Mouse (Mus musculus) T-helper 17 cell (primary cell): ENCODE measurements around the gene Mfsd11.
"Not testable (repeated sequence)": the region's sequence is repeated elsewhere in the genome, so short reads cannot be mapped to it uniquely, and the experiment has no call there.

Experiments used
- in situ Hi-C, 2 experiments: fragments of 300-600 bp; cut with MboI, MseI; formaldehyde crosslinking; loops; 1 replicate in 1 of 2; 2 replicates in 1 of 2; pipeline ENCODE4 v1.15.1; 2025; ENCODE audit warnings: high pct_unique_total_duplicates in 2 of 2

Gene Mfsd11

GRCm38 (mm10) chr11:116819932-116820593, 32.2 kb upstream of the Mfsd11 start:
- in situ Hi-C loops = no loop called here

DNA sequence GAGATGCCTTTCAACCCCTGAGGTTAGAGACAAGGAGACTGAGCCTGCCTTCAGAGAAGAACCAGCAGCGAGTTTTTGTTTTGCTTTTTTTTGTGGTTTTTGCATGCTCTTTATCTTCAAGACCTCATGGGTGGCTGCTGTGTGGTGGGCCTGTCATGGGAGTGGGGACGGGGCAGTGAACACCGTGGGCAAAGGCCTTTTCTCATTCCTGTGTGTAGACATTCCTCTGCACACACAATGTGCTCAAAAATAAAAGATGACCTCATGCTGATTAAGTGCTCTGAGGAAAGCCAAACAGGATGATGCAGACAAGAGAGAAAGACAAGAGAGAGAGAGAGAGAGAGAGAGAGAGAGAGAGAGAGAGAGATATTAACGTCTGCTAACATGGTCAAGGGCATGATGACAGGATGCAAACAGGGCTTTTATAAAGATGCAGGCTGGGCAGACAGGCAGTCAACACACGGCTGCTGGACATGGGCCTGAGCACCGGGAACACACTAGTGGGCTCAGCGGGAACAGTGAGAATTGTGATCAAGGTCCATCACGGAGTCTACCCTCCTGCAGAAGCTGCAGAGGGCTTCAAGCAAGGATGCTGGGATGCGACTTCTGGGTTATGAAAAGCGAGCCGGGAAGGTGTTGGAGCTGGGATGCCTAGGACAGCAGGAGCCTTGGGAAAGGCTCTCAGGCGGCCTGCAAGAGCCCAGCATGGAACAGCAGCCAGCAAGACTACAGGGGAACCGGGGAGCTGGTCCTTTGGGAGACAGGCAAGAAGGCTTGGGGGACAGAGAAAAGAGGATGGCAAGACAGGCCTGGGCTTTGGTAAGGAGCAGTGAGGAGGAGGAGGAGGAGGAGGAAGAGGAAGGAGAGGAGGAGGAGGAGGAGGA, 30.9 kb upstream of the Mfsd11 start:
- in situ Hi-C loops = no loop called here

GRCm38 (mm10) chr11:116822215-116822614, 30.0 kb upstream of the Mfsd11 start:
- in situ Hi-C loops = no loop called here

DNA sequence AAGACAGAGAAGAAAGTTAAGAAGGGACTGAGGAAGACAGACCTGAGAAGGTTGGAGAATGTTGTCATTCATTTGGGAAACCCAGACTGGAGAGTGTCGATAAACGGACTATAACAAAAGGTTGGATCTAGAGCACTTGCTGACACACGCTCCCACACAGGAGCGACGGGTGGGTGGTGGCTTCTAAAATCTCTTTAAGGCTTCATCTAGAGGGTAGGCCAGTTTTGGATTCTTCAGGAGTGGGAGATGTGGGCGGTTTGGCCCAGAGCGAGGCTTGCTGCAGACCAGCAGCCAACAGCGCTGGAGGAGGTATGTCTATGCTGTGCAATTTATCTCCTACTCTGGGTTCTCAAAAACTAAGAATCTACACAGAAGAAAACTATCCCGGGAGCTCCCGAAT, 29.6 kb upstream of the Mfsd11 start:
- in situ Hi-C loops = no loop called here

DNA sequence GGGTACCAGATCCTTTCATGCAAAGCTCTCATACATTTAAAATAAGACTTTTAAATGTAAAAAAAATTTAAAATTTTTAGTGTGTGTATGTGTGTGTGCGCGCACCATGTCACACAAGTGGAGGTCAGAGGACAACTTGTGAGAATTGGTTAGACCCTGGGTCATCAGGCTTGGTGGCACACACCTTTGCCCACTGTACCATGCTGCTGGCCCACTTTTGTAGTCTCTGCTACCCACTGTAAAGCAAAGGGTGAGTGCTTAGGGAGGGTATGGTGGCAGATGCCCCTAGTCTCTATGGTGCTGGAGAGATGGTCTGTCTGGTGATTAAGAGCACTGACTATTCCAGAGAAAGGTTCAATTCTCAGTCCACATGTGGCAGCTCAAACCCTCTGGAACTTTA, 29.0 kb upstream of the Mfsd11 start:
- in situ Hi-C loops = no loop called here

DNA sequence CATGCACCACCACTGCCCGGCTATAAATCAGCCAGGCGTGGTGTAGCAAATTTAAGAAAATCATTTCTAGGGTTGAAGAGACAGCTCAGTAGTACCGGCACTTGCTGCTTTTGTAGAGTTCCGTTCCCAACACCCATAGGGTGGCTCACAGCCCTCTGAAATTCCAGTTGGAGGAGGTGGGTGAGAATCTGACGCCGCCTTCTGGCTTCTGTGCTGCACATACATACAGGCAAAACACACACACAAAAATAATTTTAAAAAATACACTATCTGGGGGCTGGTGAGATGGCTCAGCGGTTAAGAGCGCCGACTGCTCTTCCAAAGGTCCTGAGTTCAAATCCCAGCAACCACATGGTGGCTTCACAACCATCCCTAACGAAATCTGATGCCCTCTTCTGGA, 28.4 kb upstream of the Mfsd11 start:
- in situ Hi-C loops = not testable (repeated sequence)

DNA sequence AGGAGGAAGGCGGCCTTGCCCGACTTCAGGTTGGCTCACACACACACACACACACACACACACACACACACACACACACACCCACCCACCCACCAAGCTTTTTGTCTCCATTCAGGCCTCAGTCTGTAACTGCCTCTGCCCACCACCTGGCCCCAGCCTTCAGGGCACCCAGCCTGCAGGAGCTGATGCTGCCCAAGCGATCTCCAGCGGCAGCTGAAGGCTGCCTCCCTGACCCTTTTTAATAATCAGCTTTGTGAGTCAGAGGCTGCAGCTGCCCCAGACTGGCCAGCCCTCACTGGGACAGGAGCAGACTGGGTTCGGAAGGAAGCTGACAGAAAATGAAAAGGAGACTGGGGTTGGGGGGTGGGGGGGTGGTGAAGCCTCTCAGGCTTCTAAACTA, 27.0 kb upstream of the Mfsd11 start:
- in situ Hi-C loops = loop anchor here in 1 of 2 experiments (25.0 kb wide), 1 partner anchor 1188 kb away; the partner anchor contains the start of gene Slc25a19

DNA sequence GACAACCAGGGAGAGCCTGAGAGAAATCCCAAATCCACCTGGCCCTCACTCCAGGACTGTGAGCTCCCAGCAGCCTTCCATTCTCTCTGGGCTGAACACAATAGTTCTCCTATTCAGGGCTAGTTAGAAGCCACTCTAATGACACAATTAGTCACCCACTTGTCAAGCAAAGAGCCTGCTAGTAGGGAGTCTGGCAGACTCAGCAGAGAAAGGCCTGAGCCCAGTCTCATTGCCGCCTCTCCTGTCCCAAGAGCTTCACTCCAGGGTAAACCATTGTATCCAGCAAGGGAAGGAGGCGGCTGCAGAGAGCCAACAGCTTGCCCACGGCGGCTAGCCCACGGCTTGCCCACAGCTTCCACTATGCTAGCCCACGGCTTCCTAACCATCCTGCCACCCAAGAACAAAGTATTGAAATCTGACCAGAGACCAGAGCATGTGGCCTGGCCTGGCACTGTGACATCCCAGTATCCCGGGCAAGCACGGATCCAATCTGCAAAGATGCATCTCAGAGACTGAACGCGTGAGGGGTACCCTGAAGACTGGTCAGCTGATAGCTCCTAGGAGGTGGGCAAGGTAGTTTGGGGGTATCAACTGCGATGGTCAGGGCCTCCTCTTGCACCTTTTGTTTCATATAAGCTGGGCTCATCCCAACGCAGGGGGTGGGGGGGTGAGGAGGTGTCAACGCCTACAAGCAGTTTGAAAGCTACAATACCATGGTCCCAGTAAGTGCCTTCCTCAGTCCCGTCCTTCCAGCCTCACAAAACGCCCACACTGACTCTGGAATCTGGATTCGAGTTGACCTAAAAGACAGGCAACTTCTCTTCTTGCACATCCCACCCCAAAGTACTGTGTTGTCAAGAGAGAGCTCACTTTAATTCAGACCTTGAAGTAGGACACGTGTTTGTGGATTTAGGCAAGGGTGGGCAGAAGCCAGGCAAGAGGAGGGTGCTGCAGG, 25.4 kb upstream of the Mfsd11 start:
- in situ Hi-C loops = loop anchor here in 1 of 2 experiments (25.0 kb wide), 1 partner anchor 1190 kb away; the partner anchor contains the start of gene Slc25a19

DNA sequence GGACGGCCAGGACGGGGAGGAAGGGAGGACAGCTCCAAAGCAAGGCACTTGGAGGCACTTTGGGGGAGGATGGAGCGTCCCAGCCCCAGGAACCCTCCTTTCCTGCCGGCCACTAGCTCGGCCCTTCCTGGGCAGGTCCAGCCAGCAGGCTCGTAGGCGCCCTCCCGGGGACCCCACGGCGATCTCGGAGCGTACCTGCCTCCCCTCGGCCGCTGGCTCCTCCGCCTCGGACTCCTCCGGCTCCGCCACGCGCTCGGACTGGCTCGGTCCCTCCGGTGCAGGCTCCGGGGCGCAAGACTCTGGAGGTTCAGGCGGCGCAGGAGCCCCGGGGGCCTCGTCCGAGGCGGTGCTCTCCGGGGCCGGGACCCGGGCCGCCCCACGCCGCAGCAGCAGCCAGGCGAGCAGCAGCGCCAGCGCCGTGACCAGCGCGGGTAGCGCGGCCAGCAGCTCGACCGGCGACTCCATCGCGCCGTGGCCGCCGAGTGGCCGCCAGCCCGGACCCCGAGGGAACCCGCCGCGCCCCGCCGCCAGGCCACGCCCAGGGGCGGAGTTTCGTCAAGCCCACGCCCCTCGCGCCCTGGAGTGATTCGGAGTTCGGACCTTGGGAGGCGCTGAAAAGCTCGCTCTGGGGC, 24.6 kb upstream of the Mfsd11 start, which contains the start of gene Mxra7:
Gene Mxra7 (minus strand): TSS at position 513 of the 632 bp plus-strand sequence.
- in situ Hi-C loops = loop anchor here in 1 of 2 experiments (25.0 kb wide), 1 partner anchor 1190 kb away; the partner anchor contains the start of gene Slc25a19

- in situ Hi-C loops = loop anchor here in 1 of 2 experiments (10.0 to 25.0 kb wide), 2 partner anchors 807 to 1195 kb away; partner anchors contain the start of genes H3f3b and Slc25a19
These were observed 20.0 kb upstream of the Mfsd11 start for GRCm38 (mm10) chr11:116832172-116832685.

DNA sequence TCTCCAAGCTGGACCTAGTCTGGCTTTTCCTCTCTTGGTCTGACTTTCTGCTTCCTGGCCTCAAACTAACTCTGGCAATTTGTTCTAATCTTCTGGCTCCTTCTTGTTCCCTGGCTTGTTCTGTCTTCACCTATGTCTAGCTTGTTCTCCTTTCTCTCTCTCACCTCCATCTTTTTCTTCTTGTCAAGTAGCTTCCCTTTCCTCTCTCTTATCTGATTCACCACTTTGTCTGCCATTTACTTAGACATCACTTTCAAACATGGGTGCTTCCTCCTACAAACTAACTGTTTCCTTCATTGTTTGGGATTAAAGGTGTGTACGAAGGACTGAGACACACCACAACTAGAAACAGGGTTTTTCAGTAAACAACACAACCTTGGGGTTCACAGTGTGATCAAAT, 17.3 kb upstream of the Mfsd11 start:
- in situ Hi-C loops = loop anchor here in 1 of 2 experiments (10.0 to 25.0 kb wide), 2 partner anchors 810 to 1198 kb away; partner anchors contain the start of genes H3f3b and Slc25a19

DNA sequence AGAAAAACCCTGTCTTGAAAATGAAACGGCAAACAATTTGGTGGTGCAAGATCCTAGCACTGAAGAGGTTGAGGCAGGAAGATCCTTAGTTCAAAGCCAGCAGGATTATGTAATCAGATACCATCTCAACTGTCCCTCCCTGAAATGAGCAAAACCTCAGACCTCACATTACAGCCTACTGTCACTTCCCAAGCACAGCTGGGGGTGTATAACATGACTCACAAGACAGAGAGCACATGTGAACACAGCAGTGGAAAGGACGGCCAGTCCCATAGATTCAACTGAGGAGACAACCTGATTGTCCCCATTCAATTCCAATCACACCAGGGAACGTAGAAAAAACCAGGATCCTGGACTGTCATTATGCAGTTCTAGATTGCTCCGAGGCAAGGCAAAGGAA, 16.0 kb upstream of the Mfsd11 start:
- in situ Hi-C loops = loop anchor here in 1 of 2 experiments (10.0 to 25.0 kb wide), 2 partner anchors 811 to 1199 kb away; partner anchors contain the start of genes H3f3b and Slc25a19

DNA sequence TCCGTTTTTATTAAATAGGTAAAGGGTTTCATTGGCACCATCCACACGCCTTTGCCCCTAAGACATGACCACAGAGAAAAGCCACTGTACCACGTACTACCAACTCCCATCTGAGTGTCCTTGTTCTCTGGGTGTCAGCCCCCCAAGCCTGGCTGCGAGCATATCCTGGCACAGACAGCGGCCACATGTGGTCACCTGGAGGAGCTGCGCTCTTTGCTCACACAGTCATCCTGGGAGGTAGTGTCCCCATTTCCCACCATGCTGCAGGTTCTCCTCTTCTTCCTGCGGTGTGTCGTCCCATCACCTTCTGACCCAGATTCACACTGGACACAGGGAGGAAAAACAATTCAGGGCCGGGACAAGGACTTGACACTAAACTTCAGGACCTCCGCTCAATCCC, 14.8 kb upstream of the Mfsd11 start:
- in situ Hi-C loops = loop anchor here in 1 of 2 experiments (10.0 to 25.0 kb wide), 2 partner anchors 813 to 1200 kb away; partner anchors contain the start of genes H3f3b and Slc25a19

DNA sequence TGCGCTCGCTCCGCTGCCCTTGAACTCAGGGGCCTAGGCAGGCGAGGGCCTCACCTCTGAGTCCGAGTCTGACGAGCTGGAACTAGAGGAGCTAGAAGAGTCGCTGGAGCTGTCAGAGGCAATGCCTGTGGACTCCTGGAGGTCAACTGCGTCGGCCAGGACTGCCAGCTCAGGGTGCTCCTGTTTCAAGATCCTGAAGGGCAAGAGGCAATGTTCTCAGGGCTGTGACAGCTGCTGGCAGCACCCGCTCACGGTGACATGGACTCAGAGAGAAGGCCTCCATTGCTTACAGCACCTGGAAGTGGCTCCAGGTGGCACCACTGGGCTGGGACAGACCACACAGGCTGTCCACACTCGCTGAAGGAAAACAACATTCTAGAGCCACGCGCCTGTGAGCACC, 13.3 kb upstream of the Mfsd11 start:
- in situ Hi-C loops = loop anchor here in 1 of 2 experiments (10.0 to 25.0 kb wide), 2 partner anchors 814 to 1202 kb away; partner anchors contain the start of genes H3f3b and Slc25a19

- in situ Hi-C loops = loop anchor here in 1 of 2 experiments (10.0 to 25.0 kb wide), 2 partner anchors 815 to 1202 kb away; partner anchors contain the start of genes H3f3b and Slc25a19
These were observed 12.6 kb upstream of the Mfsd11 start for GRCm38 (mm10) chr11:116839601-116840000.

- in situ Hi-C loops = loop anchor here in 1 of 2 experiments (25.0 kb wide), 1 partner anchor 1203 kb away; the partner anchor contains the start of gene Slc25a19
These were observed 11.5 kb upstream of the Mfsd11 start for GRCm38 (mm10) chr11:116840748-116841147.

- in situ Hi-C loops = loop anchor here in 1 of 2 experiments (25.0 kb wide), 1 partner anchor 1205 kb away; the partner anchor contains the start of gene Slc25a19
These were observed 9.5 kb upstream of the Mfsd11 start for GRCm38 (mm10) chr11:116842531-116843260.
